32 mouse cellular contexts compared by ENCODE assay signal in the genomic region with DNA sequence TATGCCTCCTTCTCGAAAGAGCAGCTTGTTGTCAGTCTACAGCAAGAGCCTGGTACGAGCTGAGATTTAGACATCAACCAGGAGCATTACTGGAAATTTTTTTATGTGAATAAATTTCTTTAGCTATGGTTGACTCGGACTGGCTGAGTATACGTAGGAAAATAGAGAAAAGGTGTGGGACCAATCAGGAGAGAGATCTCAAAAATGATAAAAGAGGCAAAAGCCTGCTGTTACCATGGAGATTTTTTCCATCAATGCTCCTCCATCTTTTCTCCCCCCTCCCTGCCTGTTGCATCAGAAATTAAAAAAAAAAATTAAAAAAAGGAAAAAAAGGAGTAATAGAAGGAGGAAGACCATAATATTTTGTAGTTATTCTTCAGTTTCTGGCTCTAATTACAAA.
DNase-seq lines count a peak whose midpoint lies in the region; ATAC-seq and TF ChIP-seq lines count a peak whose summit lies in the region.
"Had no signal": no experiment of that assay in that cellular context is flagged by ENCODE, and none has a peak within 500 bp of the region (broad histone marks: within the 10 kb centered on the region; RNA-seq: fewer than 3 reads in every experiment).

No protein-coding gene starts in this region.

- DNase-seq in hindbrain, postnatal 0 days (ENCODE audit: low spot score): peak; percentile 3
- no peak for DNase-seq in left cerebral cortex, adult 2 months (ENCODE audit: extremely low spot score in 1 of 2, low spot score in 2 of 2)
- DNase-seq in left cerebral cortex, postnatal 36 days (ENCODE audit: low spot score in 2 of 2): no peak
- DNase-seq in neural tube, embryonic 10.5 days (ENCODE audit: extremely low spot score, low spot score): no peak
- peak; percentile 39 for DNase-seq in telencephalon, adult 2 months (ENCODE audit: low read depth, low spot score)
- no peak for DNase-seq in cerebellum, adult 9-10 months
- DNase-seq: adrenal gland, adult 2 months; B cell, adult 2 months; cerebellum, adult 2 months; cerebellum, postnatal 36 days; gastrocnemius, postnatal 25 days; heart, adult 2 months; heart, postnatal 14 days; kidney, adult 9 months; kidney, postnatal 25 days; liver; lung, postnatal 36 days; retina, postnatal 1 day; right cerebral cortex, postnatal 25 days; spleen, adult 18-20 months had no signal

- no peak for TF ChIP-seq CTCF in hindbrain, postnatal 0 days (IDR thresholded peaks at IDR 0.05; ENCODE audit: low read depth)
- TF ChIP-seq CTCF in left cerebral cortex, adult 2 months (IDR thresholded peaks at IDR 0.05): no peak

- H3K9ac ChIP-seq in hindbrain, postnatal 0 days (replicated peaks; ENCODE audit: low read length): no peak overlapping the region
- no peak overlapping the region for H3K9ac ChIP-seq in hindbrain, embryonic 13.5 days
- no peak overlapping the region for H3K9ac ChIP-seq in neural tube, embryonic 15.5 days (replicated peaks)
- H3K9ac ChIP-seq: forebrain, embryonic 15.5 days; heart, embryonic 13.5 days; hindbrain, embryonic 12.5 days; liver, embryonic 15.5 days; lung, embryonic 15.5 days; neural tube, embryonic 12.5 days had no signal

- no peaks in the 10 kb centered on the region for H3K27me3 ChIP-seq in hindbrain, postnatal 0 days (ENCODE audit: insufficient read depth, low read length)
- H3K27me3 ChIP-seq in hindbrain, embryonic 13.5 days: no peaks in the 10 kb centered on the region
- H3K27me3 ChIP-seq in neural tube, embryonic 15.5 days (replicated peaks): no peaks in the 10 kb centered on the region
- H3K27me3 ChIP-seq: CH12.LX; forebrain, embryonic 15.5 days; heart, embryonic 13.5 days; hindbrain, embryonic 12.5 days; liver, embryonic 15.5 days; lung, embryonic 15.5 days; megakaryocyte, embryonic 14.5 days; neural tube, embryonic 12.5 days had no signal

- no peaks in the 10 kb centered on the region for H3K4me1 ChIP-seq in hindbrain, postnatal 0 days (ENCODE audit: insufficient read depth, low read length)
- no peaks in the 10 kb centered on the region for H3K4me1 ChIP-seq in hindbrain, embryonic 13.5 days (replicated peaks)
- H3K4me1 ChIP-seq in neural tube, embryonic 15.5 days: no peaks in the 10 kb centered on the region
- H3K4me1 ChIP-seq: forebrain, embryonic 15.5 days; heart, embryonic 13.5 days; hindbrain, embryonic 12.5 days; liver, embryonic 15.5 days; lung, embryonic 15.5 days; megakaryocyte, embryonic 14.5 days; neural tube, embryonic 12.5 days had no signal

- H3K4me3 ChIP-seq in hindbrain, postnatal 0 days (ENCODE audit: low read length): no peak overlapping the region
- H3K4me3 ChIP-seq in hindbrain, embryonic 13.5 days: no peak overlapping the region
- H3K4me3 ChIP-seq in left cerebral cortex, adult 2 months: peak overlapping the region; percentile 28
- H3K4me3 ChIP-seq in neural tube, embryonic 15.5 days (replicated peaks): no peak overlapping the region
- H3K4me3 ChIP-seq: forebrain, embryonic 15.5 days; heart, adult 2 months; heart, embryonic 13.5 days; hindbrain, embryonic 12.5 days; liver, embryonic 15.5 days; lung, embryonic 15.5 days; megakaryocyte, embryonic 14.5 days; neural tube, embryonic 12.5 days had no signal

- intact Hi-C loops in left cerebral cortex, adult 2 months (cut with DNase I): no loop called here
- intact Hi-C loops in left cerebral cortex, postnatal 36 days (cut with DNase I): no loop called here

- no peak overlapping the region for H3K27ac ChIP-seq in hindbrain, postnatal 0 days
- H3K27ac ChIP-seq in hindbrain, embryonic 13.5 days: no peak overlapping the region
- H3K27ac ChIP-seq in left cerebral cortex, adult 2 months: peak overlapping the region; percentile 64
- H3K27ac ChIP-seq in neural tube, embryonic 15.5 days (replicated peaks): no peak overlapping the region
- H3K27ac ChIP-seq: forebrain, embryonic 15.5 days; heart, adult 2 months; heart, embryonic 13.5 days; hindbrain, embryonic 12.5 days; liver, embryonic 15.5 days; lung, embryonic 15.5 days; neural tube, embryonic 12.5 days had no signal

- no peaks in the 10 kb centered on the region for H3K36me3 ChIP-seq in hindbrain, postnatal 0 days (ENCODE audit: insufficient read depth, low read length)
- no peaks in the 10 kb centered on the region for H3K36me3 ChIP-seq in hindbrain, embryonic 13.5 days
- H3K36me3 ChIP-seq in neural tube, embryonic 15.5 days: no peaks in the 10 kb centered on the region
- H3K36me3 ChIP-seq: forebrain, embryonic 15.5 days; G1E; heart, embryonic 13.5 days; hindbrain, embryonic 12.5 days; liver, embryonic 15.5 days; lung, embryonic 15.5 days; neural tube, embryonic 12.5 days had no signal

- H3K9me3 ChIP-seq in hindbrain, postnatal 0 days (ENCODE audit: low read length): no peaks in the 10 kb centered on the region
- peaks cover 3% of the 10 kb centered on the region; the same call in 1 of the 2 replicates for H3K9me3 ChIP-seq in hindbrain, embryonic 13.5 days
- H3K9me3 ChIP-seq in neural tube, embryonic 15.5 days (replicated peaks): no peaks in the 10 kb centered on the region
- H3K9me3 ChIP-seq: forebrain, embryonic 15.5 days; G1E; hindbrain, embryonic 12.5 days; liver, embryonic 15.5 days; lung, embryonic 15.5 days; megakaryocyte, embryonic 14.5 days had no signal

- H3K4me2 ChIP-seq in hindbrain, postnatal 0 days (ENCODE audit: low read depth, low read length): no peak overlapping the region
- H3K4me2 ChIP-seq in hindbrain, embryonic 13.5 days: no peak overlapping the region
- H3K4me2 ChIP-seq in neural tube, embryonic 15.5 days: 0 out of 2 replicates have a peak overlapping the region, but pooled peaks have one; percentile 9
- H3K4me2 ChIP-seq: forebrain, embryonic 15.5 days; heart, embryonic 13.5 days; hindbrain, embryonic 12.5 days; liver, embryonic 15.5 days; lung, embryonic 15.5 days; neural tube, embryonic 12.5 days had no signal

- no peak for ATAC-seq in hindbrain, postnatal 0 days
- no peak for ATAC-seq in hindbrain, embryonic 13.5 days (ENCODE audit: low FRiP score)
- ATAC-seq in neural tube, embryonic 15.5 days (ENCODE audit: low FRiP score): peak; percentile 41; the same call in 1 of the 2 replicates
- ATAC-seq: forebrain, embryonic 15.5 days; intestine, embryonic 16.5 days had no signal

- WGBS in hindbrain, postnatal 0 days: 63% methylated on average over 4 of the region's 4 CpGs
- WGBS in hindbrain, embryonic 13.5 days: 73% methylated on average over 4 of the region's 4 CpGs
- 73% methylated on average over 4 of the region's 4 CpGs for WGBS in neural tube, embryonic 15.5 days

Comparison
In these comparisons a context has a peak if more than half of its experiments do, and no peak if none do; other contexts are left out.
1. DNase-seq: peak in hindbrain, postnatal 0 days (single experiment) and telencephalon, adult 2 months (single experiment); none in left cerebral cortex, adult 2 months (0 of 2), left cerebral cortex, postnatal 36 days (0 of 2), neural tube, embryonic 10.5 days (single experiment) and cerebellum, adult 9-10 months (single experiment).